23 mouse cellular contexts compared by ENCODE assay signal in genomic region chr2:122944841-122945240, GRCm38 (mm10).
DNase-seq lines count a peak whose midpoint lies in the region; ATAC-seq lines count a peak whose summit lies in the region.
"Had no signal": no experiment of that assay in that cellular context is flagged by ENCODE, and none has a peak within 500 bp of the region (broad histone marks: within the 10 kb centered on the region; RNA-seq: fewer than 3 reads in every experiment).

No protein-coding gene starts in this region.

- no peaks in the 10 kb centered on the region for H3K4me1 ChIP-seq in forebrain, embryonic 16.5 days (replicated peaks; ENCODE audit: control insufficient read depth, insufficient read depth, low read length)
- H3K4me1 ChIP-seq in forebrain, embryonic 11.5 days (replicated peaks; ENCODE audit: control insufficient read depth, insufficient read depth, low read length), result peaks cover 4% of the 10 kb centered on the region; the same call in 1 of the 2 replicates
- no peaks in the 10 kb centered on the region for H3K4me1 ChIP-seq in midbrain, embryonic 11.5 days (ENCODE audit: control insufficient read depth, insufficient read depth, low read length)
- H3K4me1 ChIP-seq in midbrain, embryonic 16.5 days (ENCODE audit: control insufficient read depth, insufficient read depth, low read length), result peaks cover 4% of the 10 kb centered on the region
- H3K4me1 ChIP-seq: embryonic facial prominence, embryonic 15.5 days; heart, embryonic 10.5 days; hindbrain, embryonic 13.5 days; intestine, embryonic 15.5 days; kidney, embryonic 15.5 days; liver, embryonic 12.5 days had no signal

- peak; percentile 40; the same call in 1 of the 2 replicates for ATAC-seq in forebrain, embryonic 16.5 days
- no peak for ATAC-seq in forebrain, embryonic 11.5 days (replicated peaks; ENCODE audit: low FRiP score)
- peak; percentile 75 for ATAC-seq in midbrain, embryonic 11.5 days (ENCODE audit: low FRiP score)
- ATAC-seq in midbrain, embryonic 16.5 days, result no peak
- ATAC-seq: intestine, embryonic 15.5 days; liver, embryonic 12.5 days had no signal

- WGBS in forebrain, embryonic 16.5 days, result 41% methylated on average over 2 of the region's 2 CpGs
- WGBS in forebrain, embryonic 11.5 days, result 75% methylated on average over 2 of the region's 2 CpGs
- 57% methylated on average over 2 of the region's 2 CpGs for WGBS in midbrain, embryonic 11.5 days
- 15% methylated on average over 2 of the region's 2 CpGs for WGBS in midbrain, embryonic 16.5 days

- H3K9me3 ChIP-seq in forebrain, embryonic 16.5 days (ENCODE audit: control insufficient read depth, low read length), result no peaks in the 10 kb centered on the region
- H3K9me3 ChIP-seq in forebrain, embryonic 11.5 days (ENCODE audit: control insufficient read depth, low read length), result no peaks in the 10 kb centered on the region
- H3K9me3 ChIP-seq in midbrain, embryonic 11.5 days (ENCODE audit: control insufficient read depth, low read length), result no peaks in the 10 kb centered on the region
- H3K9me3 ChIP-seq in midbrain, embryonic 16.5 days (replicated peaks; ENCODE audit: control insufficient read depth, low read length, poor library complexity, severe bottlenecking), result no peaks in the 10 kb centered on the region
- H3K9me3 ChIP-seq: embryonic facial prominence, embryonic 15.5 days; heart, embryonic 10.5 days; hindbrain, embryonic 13.5 days; intestine, embryonic 15.5 days; kidney, embryonic 15.5 days; liver, embryonic 12.5 days had no signal

- no peak overlapping the region for H3K27ac ChIP-seq in forebrain, embryonic 16.5 days (ENCODE audit: low read length)
- no peak overlapping the region for H3K27ac ChIP-seq in forebrain, embryonic 11.5 days (ENCODE audit: low read depth, low read length)
- H3K27ac ChIP-seq in midbrain, embryonic 11.5 days (ENCODE audit: low read depth, low read length), result no peak overlapping the region
- no peak overlapping the region for H3K27ac ChIP-seq in midbrain, embryonic 16.5 days (ENCODE audit: low read length)
- H3K27ac ChIP-seq: embryonic facial prominence, embryonic 15.5 days; heart, embryonic 10.5 days; hindbrain, embryonic 13.5 days; intestine, embryonic 15.5 days; kidney, embryonic 15.5 days; liver, embryonic 12.5 days had no signal

- H3K27me3 ChIP-seq in forebrain, embryonic 16.5 days (replicated peaks; ENCODE audit: control insufficient read depth, insufficient read depth, low read length), result no peaks in the 10 kb centered on the region
- no peaks in the 10 kb centered on the region for H3K27me3 ChIP-seq in forebrain, embryonic 11.5 days (ENCODE audit: control insufficient read depth, insufficient read depth, low read length)
- no peaks in the 10 kb centered on the region for H3K27me3 ChIP-seq in midbrain, embryonic 11.5 days (ENCODE audit: control insufficient read depth, insufficient read depth, low read length)
- H3K27me3 ChIP-seq in midbrain, embryonic 16.5 days (ENCODE audit: control insufficient read depth, insufficient read depth, low read depth, low read length), result no peaks in the 10 kb centered on the region
- H3K27me3 ChIP-seq: embryonic facial prominence, embryonic 15.5 days; hindbrain, embryonic 13.5 days; intestine, embryonic 15.5 days; kidney, embryonic 15.5 days; liver, embryonic 12.5 days had no signal

- no peak overlapping the region for H3K4me2 ChIP-seq in forebrain, embryonic 16.5 days (ENCODE audit: low read length)
- no peak overlapping the region for H3K4me2 ChIP-seq in forebrain, embryonic 11.5 days (ENCODE audit: low read depth, low read length, severe bottlenecking)
- H3K4me2 ChIP-seq in midbrain, embryonic 11.5 days, result no peak overlapping the region
- no peak overlapping the region; the same call in 1 of the 2 replicates for H3K4me2 ChIP-seq in midbrain, embryonic 16.5 days (ENCODE audit: low read length)
- H3K4me2 ChIP-seq: embryonic facial prominence, embryonic 15.5 days; hindbrain, embryonic 13.5 days; intestine, embryonic 15.5 days; kidney, embryonic 15.5 days; liver, embryonic 12.5 days; lung, embryonic 14.5 days had no signal

- H3K36me3 ChIP-seq in forebrain, embryonic 16.5 days (ENCODE audit: control insufficient read depth, insufficient read depth), result no peaks in the 10 kb centered on the region
- H3K36me3 ChIP-seq in forebrain, embryonic 11.5 days (ENCODE audit: control insufficient read depth, insufficient read depth, low read length), result no peaks in the 10 kb centered on the region
- no peaks in the 10 kb centered on the region for H3K36me3 ChIP-seq in midbrain, embryonic 11.5 days (ENCODE audit: control insufficient read depth, insufficient read depth, low read length)
- H3K36me3 ChIP-seq in midbrain, embryonic 16.5 days (ENCODE audit: control insufficient read depth, insufficient read depth, low read length), result no peaks in the 10 kb centered on the region
- H3K36me3 ChIP-seq: embryonic facial prominence, embryonic 15.5 days; heart, embryonic 10.5 days; hindbrain, embryonic 13.5 days; intestine, embryonic 15.5 days; kidney, embryonic 15.5 days; liver, embryonic 12.5 days had no signal

- no peak for DNase-seq in forebrain, embryonic 11.5 days (ENCODE audit: low spot score)
- no peak for DNase-seq in midbrain, embryonic 11.5 days (ENCODE audit: low spot score, missing footprints)
- peak; percentile 3 for DNase-seq in mesoderm, embryonic 11.5 days (ENCODE audit: low read depth, low spot score)
- no peak for DNase-seq in right cerebral cortex, postnatal 25 days
- DNase-seq in spleen, postnatal 14 days (ENCODE audit: low spot score in 2 of 2), result no peak
- DNase-seq: adrenal gland, adult 8-10 months; cerebellum, adult 11 months; cerebellum, postnatal 14 days; gastrocnemius, postnatal 36 days; kidney, postnatal 4 days; layer of hippocampus, adult 9-11 months; lung, embryonic 14.5 days; right cerebral cortex, postnatal 14 days; thymus, adult 2 months had no signal

- H3K9ac ChIP-seq in forebrain, embryonic 16.5 days (replicated peaks; ENCODE audit: low read depth, low read length), result no peak overlapping the region
- H3K9ac ChIP-seq in forebrain, embryonic 11.5 days (ENCODE audit: low read length), result no peak overlapping the region
- H3K9ac ChIP-seq in midbrain, embryonic 11.5 days (ENCODE audit: low read length), result no peak overlapping the region
- no peak overlapping the region for H3K9ac ChIP-seq in midbrain, embryonic 16.5 days (ENCODE audit: low read depth, low read length)
- H3K9ac ChIP-seq: embryonic facial prominence, embryonic 15.5 days; hindbrain, embryonic 13.5 days; intestine, embryonic 15.5 days; kidney, embryonic 15.5 days; liver, embryonic 12.5 days; lung, embryonic 14.5 days had no signal

- no peak overlapping the region for H3K4me3 ChIP-seq in forebrain, embryonic 16.5 days (replicated peaks; ENCODE audit: low read length)
- no peak overlapping the region for H3K4me3 ChIP-seq in forebrain, embryonic 11.5 days (ENCODE audit: low read depth, low read length)
- H3K4me3 ChIP-seq in midbrain, embryonic 11.5 days (ENCODE audit: low read depth, low read length), result no peak overlapping the region
- no peak overlapping the region for H3K4me3 ChIP-seq in midbrain, embryonic 16.5 days (ENCODE audit: low read depth, low read length)
- H3K4me3 ChIP-seq: embryonic facial prominence, embryonic 15.5 days; heart, embryonic 10.5 days; hindbrain, embryonic 13.5 days; intestine, embryonic 15.5 days; kidney, embryonic 15.5 days; liver, embryonic 12.5 days; myocyte had no signal

Comparison
In these comparisons a context has a peak if more than half of its experiments do, and no peak if none do; other contexts are left out.
1. ATAC-seq: peak in forebrain, embryonic 16.5 days (single experiment) and midbrain, embryonic 11.5 days (single experiment); none in forebrain, embryonic 11.5 days (single experiment) and midbrain, embryonic 16.5 days (single experiment).